Mouse (Mus musculus) granulocyte monocyte progenitor cell, adult 5-6 weeks (primary cell): ENCODE data around the gene Nkx2-5. TPM values are rescaled to one million over a fixed set of nuclear protein-coding genes. Genes with fewer than 3 reads are reported as not detected.

Source experiments
- ATAC-seq: replicated peaks from 2 replicates; pipeline ENCODE4 v1.8.0; 2016; ENCODE audit warnings: mild to moderate bottlenecking, moderate TSS enrichment, inconsistent platforms; ENCODE audit not compliant: poor library complexity, severe bottlenecking
- total RNA-seq, 2 experiments: library from RNA; stranded (forward) in 1 of 2; stranded (reverse) in 1 of 2; fragments of 200-712, 200-1000 nt in 1 of 2; fragments of >200 nt in 1 of 2; fragmentation: Nextera tagmentation in 1 of 2; gene quantifications; 2 replicates each; pipeline ENCODE4 v1.2.3; 2014 to 2017

Gene Nkx2-5
- total RNA-seq, 2 experiments from 2014 or later: not detected

DNA sequence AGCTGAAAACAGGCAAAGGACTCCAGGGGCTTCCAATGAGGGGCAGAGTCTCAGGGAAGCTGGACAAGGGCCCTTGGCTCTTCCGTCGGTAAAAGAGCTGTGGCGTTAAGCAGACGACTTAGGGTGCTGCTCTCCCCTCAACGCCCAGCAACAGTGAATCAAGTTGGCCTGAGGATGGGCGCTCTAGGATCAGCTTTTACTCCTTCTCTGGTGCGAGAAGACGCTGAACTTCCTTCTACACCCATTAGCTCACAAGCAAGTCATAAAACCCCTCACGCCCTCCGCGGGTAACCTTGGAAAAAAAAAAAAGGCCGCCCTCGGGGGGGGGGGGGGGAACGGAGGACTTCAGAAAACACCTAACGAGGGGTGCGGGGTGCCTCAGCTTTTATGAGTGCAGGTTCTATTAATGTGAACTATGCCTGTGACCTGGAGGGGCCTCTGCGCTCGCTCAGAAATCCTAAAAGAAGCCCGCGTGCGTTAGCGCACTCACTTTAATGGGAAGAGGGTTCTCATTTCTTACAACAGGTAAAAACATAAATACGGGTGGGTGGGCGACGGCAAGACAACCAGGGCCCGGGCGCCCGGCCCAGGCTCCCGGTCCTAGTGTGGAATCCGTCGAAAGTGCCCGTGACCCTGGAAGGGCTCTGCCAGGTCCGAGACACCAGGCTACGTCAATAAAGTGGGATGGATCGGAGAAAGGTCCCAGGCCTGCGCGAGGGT lies 6.5 kb downstream of the Nkx2-5 start:
- ATAC-seq: no peak

DNA sequence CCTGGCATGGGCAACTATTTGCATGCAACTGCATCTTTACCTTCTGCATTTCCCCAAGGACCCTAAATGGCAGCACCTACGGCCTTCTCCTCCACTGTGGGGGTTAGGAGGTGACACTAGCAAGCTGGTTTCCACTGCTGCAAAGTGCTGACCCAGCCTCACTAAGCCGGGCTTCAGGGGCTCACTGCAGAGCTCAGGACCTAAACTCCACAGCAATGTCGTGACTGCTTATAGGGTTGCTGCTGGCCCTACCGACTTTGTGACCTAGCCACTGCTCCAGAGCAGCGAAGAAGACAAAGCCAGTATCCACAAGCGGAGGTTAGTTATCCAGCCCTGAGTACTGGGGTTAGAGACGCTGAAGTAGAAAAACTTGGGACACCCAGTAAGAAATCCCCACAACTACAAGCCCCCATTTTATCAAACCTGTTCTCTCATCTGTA lies 7.2 kb downstream of the Nkx2-5 start:
- no peak for ATAC-seq

DNA sequence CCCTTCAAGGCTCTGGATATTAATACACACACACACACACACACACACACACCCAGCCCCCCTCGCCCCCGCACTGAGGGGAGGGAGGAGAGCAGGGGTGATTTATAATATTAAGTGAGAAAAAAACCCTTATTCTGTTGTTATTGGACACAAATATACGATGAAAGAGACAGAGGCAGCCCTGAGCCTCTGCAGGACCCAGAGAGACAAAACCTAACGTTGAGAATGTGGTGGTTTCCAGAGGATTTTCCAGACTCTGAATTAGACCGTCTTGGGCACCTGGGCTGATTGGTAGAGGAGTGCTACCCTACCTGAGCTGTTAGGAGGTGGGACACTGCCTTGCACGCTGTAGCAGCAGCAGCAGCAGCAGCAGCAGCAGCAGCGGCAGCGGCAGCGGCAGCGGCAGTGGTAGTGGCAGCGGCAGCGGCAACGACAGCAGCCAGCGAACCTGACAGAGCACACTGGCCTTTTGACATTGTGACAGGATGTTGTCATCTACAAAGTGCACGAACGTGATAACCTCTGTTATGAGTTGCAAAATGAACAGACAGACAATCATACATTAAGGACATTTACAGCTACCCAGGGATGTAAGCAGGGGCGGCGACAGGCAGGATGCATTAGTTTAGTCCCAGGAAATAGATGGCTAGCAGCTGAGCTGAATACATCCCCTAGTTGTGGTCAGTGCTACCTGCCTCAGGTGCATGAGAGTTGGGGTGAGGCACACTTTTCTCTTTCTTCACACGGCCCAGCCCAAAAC lies 7.8 kb downstream of the Nkx2-5 start:
- ATAC-seq: no peak

GRCm38 (mm10) chr17:26836377-26836776 lies 8.4 kb downstream of the Nkx2-5 start:
- ATAC-seq: no peak

GRCm38 (mm10) chr17:26835956-26836355 lies 8.9 kb downstream of the Nkx2-5 start:
- ATAC-seq: no peak

- no peak for ATAC-seq
Measured at GRCm38 (mm10) chr17:26834966-26835755, 9.6 kb downstream of the Nkx2-5 start.

GRCm38 (mm10) chr17:26834302-26834965 lies 10.4 kb downstream of the Nkx2-5 start:
- ATAC-seq: no peak

- ATAC-seq: no peak
Measured at GRCm38 (mm10) chr17:26833806-26834205, 11.0 kb downstream of the Nkx2-5 start.

DNA sequence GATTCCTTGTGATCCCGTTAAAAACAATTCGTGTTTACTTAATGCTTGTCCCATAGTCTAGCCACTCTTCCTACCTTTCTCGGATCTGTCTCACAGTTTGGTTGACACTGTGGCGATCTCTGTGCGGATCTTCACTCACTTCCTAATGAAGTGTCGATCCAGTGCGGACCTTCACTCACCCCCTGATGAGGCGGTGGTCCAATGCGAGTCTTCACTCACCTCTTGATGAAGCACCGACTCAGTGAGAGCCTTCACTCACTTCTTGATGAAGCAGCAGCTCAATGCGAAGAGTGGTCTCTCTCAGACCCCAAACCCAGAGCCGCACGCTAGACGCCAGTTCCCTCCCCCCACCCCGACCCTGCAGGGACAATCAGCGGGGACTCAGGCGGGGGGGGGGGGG lies 18.7 kb downstream of the Nkx2-5 start:
- no peak for ATAC-seq

GRCm38 (mm10) chr17:26817776-26818175 lies 27.0 kb downstream of the Nkx2-5 start:
- no peak for ATAC-seq

DNA sequence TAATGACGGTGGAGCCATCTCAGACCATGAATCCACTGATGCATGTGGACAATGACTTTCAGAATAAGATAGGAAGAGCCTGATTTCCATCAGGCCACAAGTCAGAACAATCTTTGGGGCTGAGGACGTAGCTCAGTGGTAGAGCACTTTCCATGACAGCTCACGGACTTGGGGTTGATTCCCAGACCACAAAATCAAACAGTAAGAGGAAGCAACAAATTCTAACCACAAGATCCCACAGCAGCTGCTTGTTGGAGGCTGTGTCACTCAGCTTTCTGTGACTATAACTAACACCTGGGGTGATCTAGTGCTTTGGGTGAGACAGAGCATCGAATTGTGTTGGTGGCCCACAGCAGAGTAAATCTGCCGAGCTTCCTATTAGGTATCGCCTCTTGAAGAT lies 28.0 kb downstream of the Nkx2-5 start:
- ATAC-seq: peak; percentile 44

DNA sequence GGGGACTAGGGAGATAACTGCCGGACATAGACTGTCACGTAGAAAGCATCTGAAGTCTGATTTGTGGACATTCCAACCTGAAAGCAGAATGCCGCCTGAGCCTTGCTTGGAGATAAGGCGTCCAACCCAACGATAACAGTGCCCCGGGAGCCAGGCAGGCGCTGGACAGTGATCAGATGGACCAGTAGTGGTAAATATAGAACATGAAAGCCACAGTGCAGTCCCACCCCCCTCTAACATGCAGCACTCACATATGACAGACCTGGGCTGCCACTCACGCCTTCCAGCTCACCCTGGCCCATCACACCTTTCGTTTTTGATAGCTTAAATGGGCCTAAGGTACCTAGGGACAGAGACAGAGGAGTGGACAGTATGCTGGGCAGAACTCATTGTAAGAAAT lies 31.3 kb downstream of the Nkx2-5 start:
- no peak for ATAC-seq

DNA sequence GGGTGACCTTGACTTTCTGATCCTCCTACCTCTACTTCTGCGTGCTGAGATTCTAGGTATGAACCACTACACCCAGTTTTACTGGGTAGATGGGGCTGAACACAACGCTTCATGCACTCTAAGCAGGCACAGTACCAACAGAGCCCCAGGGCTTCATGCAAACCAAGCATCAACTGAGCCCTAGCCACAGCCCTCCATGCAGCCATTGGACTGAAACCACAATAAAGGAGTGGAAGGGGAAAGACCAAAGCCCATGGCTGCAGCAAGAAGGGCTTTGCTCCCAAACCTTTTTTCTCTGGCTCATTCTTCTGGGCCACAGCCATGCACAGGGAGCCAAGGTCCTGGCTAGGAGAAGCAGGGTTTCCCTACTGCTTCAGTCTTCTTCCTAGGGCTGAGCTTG lies 32.2 kb downstream of the Nkx2-5 start:
- ATAC-seq: no peak

- no peak for ATAC-seq
Measured at GRCm38 (mm10) chr17:26802886-26803285, 41.9 kb downstream of the Nkx2-5 start.

- no peak for ATAC-seq
Measured at GRCm38 (mm10) chr17:26797379-26798128, 47.3 kb downstream of the Nkx2-5 start.

- no peak for ATAC-seq
Measured at GRCm38 (mm10) chr17:26795386-26795785, 49.4 kb downstream of the Nkx2-5 start.

- ATAC-seq: peak; percentile 63
Measured at GRCm38 (mm10) chr17:26794744-26795143, 50.1 kb downstream of the Nkx2-5 start.

DNA sequence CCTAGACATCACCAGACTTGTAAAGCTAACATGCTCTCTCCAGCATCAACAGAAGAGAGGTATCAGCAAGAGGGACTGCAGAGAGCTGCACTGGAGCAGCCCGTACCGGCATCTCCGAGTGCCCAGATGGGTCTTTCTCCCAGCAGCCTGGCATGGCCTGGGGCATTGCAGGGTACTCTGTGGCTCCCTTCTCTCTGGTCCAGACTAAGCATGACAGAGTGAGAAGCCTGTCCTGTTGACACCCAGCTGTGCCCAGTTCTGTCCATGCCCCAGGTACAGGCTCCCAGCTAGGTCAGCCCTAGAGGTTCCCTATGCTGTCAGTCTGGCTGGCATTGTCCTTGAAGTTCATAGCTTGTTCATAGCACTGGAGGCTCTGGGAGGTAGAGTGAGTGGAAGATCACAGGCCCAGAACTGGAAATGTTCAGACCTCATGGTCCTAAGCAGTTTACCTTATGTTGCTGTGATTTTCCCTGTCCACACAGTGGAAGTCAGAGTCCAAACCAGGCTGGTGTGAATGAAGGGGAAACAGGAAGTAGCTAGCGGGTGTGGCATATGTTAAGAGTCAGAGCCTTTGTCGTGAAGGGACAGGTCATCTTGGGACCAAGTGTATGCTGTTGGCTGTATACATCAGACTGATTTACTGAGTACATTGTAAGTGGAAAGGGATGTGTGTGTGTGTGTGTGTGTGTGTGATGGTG lies 51.6 kb downstream of the Nkx2-5 start:
- peak; percentile 27; the same call in 1 of the 2 replicates for ATAC-seq

- no peak for ATAC-seq
Measured at GRCm38 (mm10) chr17:26792096-26792495, 52.7 kb downstream of the Nkx2-5 start.
